Mouse (Mus musculus) embryonic facial prominence, embryonic 12.5 days (tissue): ENCODE results near the gene Vta1. TPM values are rescaled to one million over a fixed set of nuclear protein-coding genes. Genes with fewer than 3 reads are reported as not detected.

Experiments
- ATAC-seq: fragments of 200-750 bp; cut with Nextera tagmentation; 2 replicates; pipeline ENCODE4 v1.8.0; 2017; ENCODE audit not compliant: insufficient number of reproducible peaks, insufficient read depth, low FRiP score, low TSS enrichment
- H3K27ac ChIP-seq: fragments of 300-500 bp; sonication (generic); 2 replicates; pipeline ENCODE4 v1.5.1; 2016; ENCODE audit warnings: mild to moderate bottlenecking
- H3K27me3 ChIP-seq: fragments of 300-500 bp; sonication (generic); 2 replicates; pipeline ENCODE4 v1.6.1; 2016; ENCODE audit warnings: mild to moderate bottlenecking, moderate library complexity
- H3K36me3 ChIP-seq: fragments of 300-500 bp; sonication (generic); 2 replicates; pipeline ENCODE4 v1.6.1; 2016; ENCODE audit warnings: mild to moderate bottlenecking
- H3K4me1 ChIP-seq: fragments of 300-500 bp; sonication (generic); 2 replicates; pipeline ENCODE4 v1.6.1; 2016
- H3K4me2 ChIP-seq: fragments of 300-500 bp; sonication (generic); replicated peaks from 2 replicates; pipeline ENCODE4 v1.6.1; 2016; ENCODE audit warnings: mild to moderate bottlenecking, moderate library complexity
- H3K4me3 ChIP-seq: fragments of 300-500 bp; sonication (generic); 2 replicates; pipeline ENCODE4 v1.5.1; 2016; ENCODE audit warnings: mild to moderate bottlenecking
- H3K9ac ChIP-seq: fragments of 300-500 bp; sonication (generic); 2 replicates; pipeline ENCODE4 v1.6.1; 2016; ENCODE audit warnings: mild to moderate bottlenecking, moderate library complexity
- H3K9me3 ChIP-seq: fragments of 300-500 bp; sonication (generic); 2 replicates; pipeline ENCODE4 v1.6.1; 2016; ENCODE audit warnings: mild to moderate bottlenecking, moderate library complexity
- WGBS: fragments of 180-500 bp; shearing (Covaris S2); methylation state at CpG from one replicate; pipeline ENCODE4 v1.1.7; 2016; 5-methylcytosine and 5-hydroxymethylcytosine counted together
- polyA plus RNA-seq: library from polyadenylated mRNA; unstranded; fragments of >200 nt; fragmentation: Nextera tagmentation; extraction: Ambion mirVana; gene quantifications from 2 replicates; pipeline ENCODE4 v1.2.1, GENCODE M21; 2016

The Vta1 gene
- polyA plus RNA-seq, 1 experiment from 2014 or later = 98.1 TPM

- no peak overlapping the region for H3K4me3 ChIP-seq
- no peak overlapping the region for H3K27ac ChIP-seq
- no peaks in the 10 kb centered on the region for H3K27me3 ChIP-seq
- no peak for ATAC-seq
- H3K4me1 ChIP-seq = no peaks in the 10 kb centered on the region
- no peak overlapping the region for H3K9ac ChIP-seq
- no peaks in the 10 kb centered on the region for H3K36me3 ChIP-seq
- WGBS = 56% methylated on average over 1 of the region's 1 CpGs
- no peak overlapping the region for H3K4me2 ChIP-seq
- H3K9me3 ChIP-seq = no peaks in the 10 kb centered on the region
Measured at GRCm38 (mm10) chr10:14639635-14640034, 65.7 kb downstream of the Vta1 start.

DNA sequence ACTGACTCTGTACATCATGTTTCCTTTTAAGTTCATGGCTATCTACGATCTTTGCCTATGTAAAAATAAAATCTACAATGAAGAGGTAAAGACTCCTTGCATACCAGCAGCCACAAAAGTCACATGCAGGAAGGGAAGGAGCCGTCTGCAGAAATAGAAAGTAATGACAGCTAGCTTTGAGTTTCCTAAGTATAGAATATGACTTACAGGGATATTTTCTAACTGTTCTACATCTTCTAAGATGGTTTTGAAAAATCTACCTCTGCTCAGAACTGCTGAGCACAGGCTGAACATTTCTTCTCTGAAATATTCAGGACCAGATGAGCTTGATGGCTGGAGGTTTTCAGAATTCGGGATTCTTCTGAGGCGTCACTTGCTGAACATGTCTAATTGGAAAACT, 66.3 kb downstream of the Vta1 start:
- H3K27me3 ChIP-seq = no peaks in the 10 kb centered on the region
- no peaks in the 10 kb centered on the region for H3K36me3 ChIP-seq
- no peak overlapping the region for H3K4me2 ChIP-seq
- no peak overlapping the region for H3K4me3 ChIP-seq
- no peak for ATAC-seq
- H3K9ac ChIP-seq = no peak overlapping the region
- 81% methylated on average over 4 of the region's 4 CpGs for WGBS
- H3K4me1 ChIP-seq = no peaks in the 10 kb centered on the region
- no peaks in the 10 kb centered on the region for H3K9me3 ChIP-seq
- no peak overlapping the region for H3K27ac ChIP-seq

DNA sequence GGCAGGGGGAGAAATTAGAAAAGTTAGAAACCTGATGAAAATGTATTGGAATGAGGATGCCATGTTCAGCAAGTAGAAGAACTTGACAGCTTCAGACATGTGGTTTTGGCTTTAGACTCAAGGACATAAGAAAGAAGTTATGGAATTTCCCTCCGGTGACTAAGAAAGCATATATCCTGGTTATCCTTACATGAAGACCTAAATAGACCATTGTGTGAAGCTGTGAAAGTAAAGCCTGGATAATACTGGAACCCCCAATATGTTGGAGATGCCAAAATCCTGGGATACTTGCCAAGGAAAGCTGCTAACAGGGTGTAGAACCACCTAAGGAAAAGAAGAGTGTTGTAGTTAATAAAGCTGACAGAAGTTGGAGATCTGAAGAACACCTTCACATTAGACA, 79.7 kb downstream of the Vta1 start:
- no peaks in the 10 kb centered on the region for H3K27me3 ChIP-seq
- 91% methylated on average over 1 of the region's 1 CpGs for WGBS
- H3K4me3 ChIP-seq = no peak overlapping the region
- no peak for ATAC-seq
- H3K36me3 ChIP-seq = no peaks in the 10 kb centered on the region
- no peak overlapping the region for H3K9ac ChIP-seq
- H3K9me3 ChIP-seq = no peaks in the 10 kb centered on the region
- H3K4me1 ChIP-seq = no peaks in the 10 kb centered on the region
- H3K4me2 ChIP-seq = no peak overlapping the region
- no peak overlapping the region for H3K27ac ChIP-seq

- no peak overlapping the region for H3K4me3 ChIP-seq
- no peaks in the 10 kb centered on the region for H3K4me1 ChIP-seq
- no peak overlapping the region for H3K9ac ChIP-seq
- ATAC-seq = no peak
- WGBS = 82% methylated on average over 1 of the region's 1 CpGs
- H3K27ac ChIP-seq = no peak overlapping the region
- H3K4me2 ChIP-seq = no peak overlapping the region
- no peaks in the 10 kb centered on the region for H3K9me3 ChIP-seq
- no peaks in the 10 kb centered on the region for H3K27me3 ChIP-seq
- no peaks in the 10 kb centered on the region for H3K36me3 ChIP-seq
Measured at GRCm38 (mm10) chr10:14619156-14619555, 86.2 kb downstream of the Vta1 start.

DNA sequence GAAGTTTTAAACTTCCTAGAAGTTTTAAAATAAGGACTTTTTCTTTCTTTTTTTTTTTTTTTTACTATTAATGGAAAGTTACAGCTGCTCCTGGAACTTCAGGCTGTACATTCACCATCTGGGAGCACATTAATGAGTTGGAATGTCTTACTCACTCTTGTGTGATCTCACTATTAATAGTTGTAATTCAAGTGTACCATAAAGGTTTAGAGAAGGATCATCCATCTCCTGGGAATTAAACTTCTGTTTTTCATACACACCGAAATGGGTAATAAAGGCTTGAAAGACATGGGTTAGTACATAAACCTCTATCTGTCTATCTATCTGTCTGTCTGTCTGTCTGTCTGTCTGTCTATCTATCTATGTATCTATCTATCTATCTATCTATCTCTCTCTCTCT, 87.1 kb downstream of the Vta1 start:
- Histone ChIP-seq H3K9ac (no peak overlapping the region), H3K4me1 (no peaks in the 10 kb centered on the region), H3K36me3 (no peaks in the 10 kb centered on the region), H3K9me3 (peaks cover 4% of the 10 kb centered on the region; the same call in 1 of the 2 replicates), H3K4me2 (no peak overlapping the region), H3K4me3 (no peak overlapping the region), H3K27me3 (no peaks in the 10 kb centered on the region), H3K27ac (no peak overlapping the region)
- 97% methylated on average over 1 of the region's 1 CpGs for WGBS
- ATAC-seq = no peak

DNA sequence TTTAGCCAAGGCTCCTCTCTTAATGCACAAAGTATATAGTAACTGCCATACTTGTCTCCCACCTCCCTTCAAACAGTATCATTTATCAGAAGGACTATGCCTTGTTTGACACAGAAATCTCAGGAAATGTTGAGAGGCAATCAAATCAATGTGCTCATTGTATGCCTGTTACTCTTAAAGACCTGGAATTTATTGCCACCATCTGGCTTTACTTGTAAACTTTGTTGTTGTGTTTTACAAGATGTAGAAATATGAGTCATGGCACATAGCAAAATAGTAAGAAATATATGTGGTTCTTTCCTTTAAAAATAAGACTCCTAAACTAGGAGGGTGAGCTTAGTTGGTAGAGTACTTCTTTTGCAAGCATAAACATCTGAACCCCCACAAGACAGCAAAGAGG, 89.9 kb downstream of the Vta1 start:
- no peaks in the 10 kb centered on the region for H3K4me1 ChIP-seq
- no peak for ATAC-seq
- H3K9ac ChIP-seq = no peak overlapping the region
- no peaks in the 10 kb centered on the region for H3K36me3 ChIP-seq
- H3K4me3 ChIP-seq = no peak overlapping the region
- no peak overlapping the region for H3K4me2 ChIP-seq
- peaks cover 4% of the 10 kb centered on the region; the same call in 1 of the 2 replicates for H3K9me3 ChIP-seq
- no peaks in the 10 kb centered on the region for H3K27me3 ChIP-seq
- no peak overlapping the region for H3K27ac ChIP-seq

DNA sequence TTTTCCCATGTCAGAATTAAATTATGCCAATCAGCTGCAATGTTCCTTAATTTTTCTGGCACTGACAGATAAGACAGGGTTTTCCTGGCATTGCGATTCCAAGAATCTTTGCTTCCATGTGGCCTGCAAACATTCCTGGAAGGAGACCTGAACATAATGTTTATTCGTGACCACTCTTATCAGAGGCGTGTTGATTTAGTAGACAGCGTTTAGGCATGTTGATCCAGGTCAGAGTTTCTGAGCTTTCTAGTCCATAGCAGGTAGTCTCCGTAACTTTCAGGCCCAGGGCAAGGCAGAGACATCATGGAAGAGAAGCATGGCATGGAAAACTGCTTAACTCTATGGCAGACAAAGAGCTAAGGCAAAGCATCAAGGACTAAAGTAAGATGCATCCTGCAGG, 97.8 kb downstream of the Vta1 start:
- Histone ChIP-seq H3K9ac (no peak overlapping the region), H3K27ac (no peak overlapping the region), H3K4me3 (no peak overlapping the region), H3K9me3 (no peaks in the 10 kb centered on the region), H3K4me2 (no peak overlapping the region), H3K27me3 (no peaks in the 10 kb centered on the region), H3K36me3 (no peaks in the 10 kb centered on the region), H3K4me1 (no peaks in the 10 kb centered on the region)
- WGBS = 90% methylated on average over 5 of the region's 5 CpGs
- ATAC-seq = no peak

Other genes starting within 250 kb of the Vta1 start
- gene Adgrg6, start 159.9 kb downstream of the Vta1 start, polyA plus RNA-seq = 4.8 and 5.4 TPM in 2 replicates
- gene Nmbr, start within 50 bp of the Vta1 start, polyA plus RNA-seq = 0.46 and 1.1 TPM in 2 replicates
- 0.80 and 1.7 TPM in 2 replicates for gene Gje1, start 12.7 kb upstream of the Vta1 start, polyA plus RNA-seq